ENCODE assay signal across 12 mouse cellular contexts in the genomic region with DNA sequence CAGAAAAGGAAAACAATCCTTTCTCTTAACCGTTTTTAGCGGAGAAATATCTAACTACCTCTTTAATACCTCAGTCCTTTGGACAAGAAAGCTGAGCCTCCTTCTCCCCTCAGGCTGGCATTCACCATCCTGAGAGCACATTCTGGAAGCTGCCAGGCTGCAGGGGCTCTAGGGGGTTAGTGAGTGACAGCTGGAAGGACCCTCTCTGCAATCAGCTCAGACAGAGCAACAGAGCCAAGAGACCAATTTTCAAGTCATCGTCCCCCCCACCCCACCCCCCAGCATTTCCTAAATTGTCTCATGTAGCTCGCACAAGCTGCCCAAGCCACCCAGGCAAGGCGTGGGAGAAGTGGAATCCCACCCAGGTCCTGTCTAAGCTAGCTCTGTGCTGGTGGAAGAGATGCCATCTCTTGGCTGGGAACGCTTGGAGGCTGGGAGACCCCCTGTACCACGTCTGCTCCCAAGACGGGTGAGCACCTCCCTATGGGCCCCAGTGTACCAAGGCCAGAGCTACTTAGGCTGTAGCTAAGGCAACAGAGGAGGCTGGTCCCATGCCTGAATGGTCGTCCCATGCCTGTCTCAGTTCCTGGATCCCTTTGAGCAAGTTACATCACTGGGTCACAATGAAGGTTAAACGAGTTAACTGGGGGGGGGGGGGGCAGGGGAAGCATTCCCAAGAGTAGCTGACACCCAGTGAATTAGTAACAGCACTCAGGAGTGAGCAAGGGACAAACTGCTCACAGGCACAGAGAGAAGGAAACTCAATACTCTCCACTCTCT. TPM values are rescaled to one million over a fixed set of nuclear protein-coding genes. Genes with fewer than 3 reads are reported as not detected.
DNase-seq lines count a peak whose midpoint lies in the region; ATAC-seq and TF ChIP-seq lines count a peak whose summit lies in the region.
"Had no signal": no experiment of that assay in that cellular context is flagged by ENCODE, and none has a peak within 500 bp of the region (broad histone marks: within the 10 kb centered on the region; RNA-seq: fewer than 3 reads in every experiment).

No protein-coding gene starts in this region.

- H3K27me3 ChIP-seq in cerebellum, adult 2 months (ENCODE audit: control insufficient read depth, insufficient read depth, low read length) = no peaks in the 10 kb centered on the region
- no peaks in the 10 kb centered on the region for H3K27me3 ChIP-seq in forebrain, postnatal 0 days (ENCODE audit: insufficient read depth, low read length)
- no peaks in the 10 kb centered on the region for H3K27me3 ChIP-seq in kidney, embryonic 14.5 days (ENCODE audit: control insufficient read depth, insufficient read depth, low read length)
- no peaks in the 10 kb centered on the region for H3K27me3 ChIP-seq in midbrain, embryonic 16.5 days (ENCODE audit: control insufficient read depth, insufficient read depth, low read depth, low read length)

- H3K9ac ChIP-seq in forebrain, postnatal 0 days = peak overlapping the region; percentile 31; the same call in 1 of the 2 replicates
- H3K9ac ChIP-seq in kidney, embryonic 14.5 days (ENCODE audit: low read depth, low read length) = no peak overlapping the region
- peak overlapping the region; percentile 55 for H3K9ac ChIP-seq in midbrain, embryonic 16.5 days (ENCODE audit: low read depth, low read length)
- H3K9ac ChIP-seq: embryonic facial prominence, embryonic 13.5 days; liver, embryonic 13.5 days had no signal

- H3K36me3 ChIP-seq in forebrain, postnatal 0 days (ENCODE audit: insufficient read depth) = no peaks in the 10 kb centered on the region
- no peaks in the 10 kb centered on the region for H3K36me3 ChIP-seq in kidney, embryonic 14.5 days (ENCODE audit: control insufficient read depth, insufficient read depth, low read length)
- H3K36me3 ChIP-seq in midbrain, embryonic 16.5 days (ENCODE audit: control insufficient read depth, insufficient read depth, low read length) = no peaks in the 10 kb centered on the region
- H3K36me3 ChIP-seq: embryonic facial prominence, embryonic 13.5 days; G1E; liver, embryonic 13.5 days had no signal

- peaks cover 23% of the 10 kb centered on the region for H3K4me1 ChIP-seq in cerebellum, adult 2 months (ENCODE audit: control insufficient read depth, insufficient read depth, low read length)
- H3K4me1 ChIP-seq in forebrain, postnatal 0 days (ENCODE audit: insufficient read depth) = peaks cover 32% of the 10 kb centered on the region
- peaks cover 28% of the 10 kb centered on the region for H3K4me1 ChIP-seq in kidney, embryonic 14.5 days (ENCODE audit: control insufficient read depth, insufficient read depth, low read length)
- peaks cover 37% of the 10 kb centered on the region for H3K4me1 ChIP-seq in midbrain, embryonic 16.5 days (ENCODE audit: control insufficient read depth, insufficient read depth, low read length)

- no peak for TF ChIP-seq POLR2A in cerebellum, adult 2 months (IDR thresholded peaks at IDR 0.05; ENCODE audit: borderline replicate concordance, insufficient read depth, low read length)

- no peaks in the 10 kb centered on the region for H3K9me3 ChIP-seq in forebrain, postnatal 0 days (ENCODE audit: low read length)
- no peaks in the 10 kb centered on the region for H3K9me3 ChIP-seq in kidney, embryonic 14.5 days (ENCODE audit: control insufficient read depth, low read length)
- H3K9me3 ChIP-seq in midbrain, embryonic 16.5 days (replicated peaks; ENCODE audit: control insufficient read depth, low read length, poor library complexity, severe bottlenecking) = no peaks in the 10 kb centered on the region
- H3K9me3 ChIP-seq: embryonic facial prominence, embryonic 13.5 days; liver, embryonic 13.5 days had no signal

- no peak for TF ChIP-seq CTCF in cerebellum, adult 2 months (IDR thresholded peaks at IDR 0.05; ENCODE audit: borderline replicate concordance, insufficient read depth, low read depth, low read length)
- no peak for TF ChIP-seq CTCF in forebrain, postnatal 0 days (IDR thresholded peaks at IDR 0.05; ENCODE audit: low read depth)

- 19% methylated on average over 10 of the region's 10 CpGs for WGBS in cerebellum, adult 2 months
- 8% methylated on average over 10 of the region's 10 CpGs for WGBS in forebrain, postnatal 0 days
- WGBS in kidney, embryonic 14.5 days = 48% methylated on average over 10 of the region's 10 CpGs
- 16% methylated on average over 10 of the region's 10 CpGs for WGBS in midbrain, embryonic 16.5 days

- H3K27ac ChIP-seq in cerebellum, adult 2 months (ENCODE audit: insufficient read depth, low read length) = peak overlapping the region; percentile 14
- H3K27ac ChIP-seq in forebrain, postnatal 0 days (ENCODE audit: low read depth, low read length) = 0 out of 2 replicates have a peak overlapping the region, but pooled peaks have one; percentile 50
- H3K27ac ChIP-seq in kidney, embryonic 14.5 days (ENCODE audit: low read depth, low read length) = no peak overlapping the region
- peak overlapping the region; percentile 53 for H3K27ac ChIP-seq in midbrain, embryonic 16.5 days (ENCODE audit: low read length)
- H3K27ac ChIP-seq: embryonic facial prominence, embryonic 13.5 days; liver, embryonic 13.5 days had no signal

- peak overlapping the region; percentile 76 for H3K4me2 ChIP-seq in forebrain, postnatal 0 days (ENCODE audit: low read depth)
- no peak overlapping the region for H3K4me2 ChIP-seq in kidney, embryonic 14.5 days (replicated peaks; ENCODE audit: low read depth, low read length)
- peak overlapping the region; percentile 87 for H3K4me2 ChIP-seq in midbrain, embryonic 16.5 days (ENCODE audit: low read length)
- H3K4me2 ChIP-seq: embryonic facial prominence, embryonic 13.5 days; liver, embryonic 13.5 days had no signal

- no peak for DNase-seq in cerebellum, adult 2 months
- no peak for DNase-seq in cerebellum, adult 18-20 months
- peak; percentile 35 for DNase-seq in forebrain, postnatal 0 days
- no peak for DNase-seq in retina, embryonic 14.5 days (ENCODE audit: low spot score)
- DNase-seq in ovary, postnatal 36 days (ENCODE audit: low spot score) = no peak
- DNase-seq: liver, embryonic 13.5 days had no signal

- peak overlapping the region; percentile 37 for H3K4me3 ChIP-seq in cerebellum, adult 2 months (replicated peaks; ENCODE audit: insufficient read depth, low read depth, low read length)
- peak overlapping the region; percentile 7; the same call in 1 of the 2 replicates for H3K4me3 ChIP-seq in forebrain, postnatal 0 days (ENCODE audit: low read depth, low read length)
- H3K4me3 ChIP-seq in kidney, embryonic 14.5 days (ENCODE audit: low read length) = no peak overlapping the region
- peak overlapping the region; percentile 14; the same call in 1 of the 2 replicates for H3K4me3 ChIP-seq in midbrain, embryonic 16.5 days (ENCODE audit: low read depth, low read length)
- H3K4me3 ChIP-seq: embryonic facial prominence, embryonic 13.5 days; liver, embryonic 13.5 days; megakaryocyte, embryonic 14.5 days had no signal

- peak; percentile 53 for ATAC-seq in forebrain, postnatal 0 days
- ATAC-seq in kidney, embryonic 14.5 days (ENCODE audit: low FRiP score, low TSS enrichment) = peak; percentile 28; the same call in 1 of the 2 replicates
- ATAC-seq in midbrain, embryonic 16.5 days = peak; percentile 52; the same call in 1 of the 2 replicates
- ATAC-seq in frontal cortex, adult (ENCODE audit: low TSS enrichment) = no peak

RNA-seq across cellular contexts. Expression of a gene that starts 2.8 kb away (rescaled TPM):
- polyA plus RNA-seq in cerebellum, adult 2 months (2012; rRNA removed) = 109 and 114 TPM in 2 replicates
- 231 and 267 TPM in 2 replicates for total RNA-seq in forebrain, postnatal 0 days (2014; rRNA removed)
- polyA plus RNA-seq in forebrain, postnatal 0 days (2015; fragmentation: Nextera tagmentation; extraction: Ambion mirVana) = 9.1 and 10.9 TPM in 2 replicates
- polyA plus RNA-seq in kidney, embryonic 14.5 days (2014; fragmentation: Nextera tagmentation; extraction: Ambion mirVana) = 6.7 and 17.2 TPM in 2 replicates
- 7.2 and 9.1 TPM in 2 replicates for polyA plus RNA-seq in midbrain, embryonic 16.5 days (2015; fragmentation: Nextera tagmentation; extraction: Ambion mirVana)
- total RNA-seq: G1E had no signal
- polyA plus RNA-seq: G1E; liver, embryonic 13.5 days had no signal
